Mouse (Mus musculus): ENCODE data around the gene Gja4. TPM values are rescaled to one million over a fixed set of nuclear protein-coding genes. Genes with fewer than 3 reads are reported as not detected.

Gene Gja4
- polyA plus RNA-seq, 1 experiment = 7.5 TPM

DNA sequence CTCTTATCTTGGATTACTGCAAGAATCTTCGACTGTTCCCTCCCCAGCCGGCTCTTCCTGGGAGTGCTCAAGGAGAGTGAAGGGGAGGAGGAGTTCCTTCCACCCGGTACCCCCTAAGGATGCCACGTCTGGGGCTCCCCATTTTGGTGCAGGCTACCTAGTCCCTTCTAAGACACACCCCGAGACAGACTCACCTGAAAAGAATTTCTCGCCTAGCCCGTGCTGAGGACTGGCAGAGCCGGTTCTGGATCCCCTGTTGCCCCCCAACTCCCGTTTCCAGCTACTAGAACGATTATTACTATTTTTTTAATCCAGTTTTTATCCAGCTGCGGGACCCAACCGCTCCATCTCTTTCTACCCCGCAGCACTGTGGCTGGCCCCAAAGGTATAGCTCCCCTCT lies 15.9 kb upstream of the Gja4 start:
- H3K4me3 ChIP-seq (replicated peaks; ENCODE audit: insufficient read depth, low read depth, low read length) = no peak overlapping the region
- peaks cover 3% of the 10 kb centered on the region; the same call in 1 of the 2 replicates for H3K27me3 ChIP-seq (ENCODE audit: control insufficient read depth, insufficient read depth, low read length)
- TF ChIP-seq POLR2A (IDR thresholded peaks at IDR 0.05; ENCODE audit: borderline replicate concordance, insufficient read depth, low read length) (no peak), CTCF (IDR thresholded peaks at IDR 0.05; ENCODE audit: borderline replicate concordance, insufficient read depth, low read depth, low read length) (no peak)
- no peaks in the 10 kb centered on the region for H3K4me1 ChIP-seq (ENCODE audit: control insufficient read depth, insufficient read depth, low read length)
- no peak overlapping the region for H3K27ac ChIP-seq (ENCODE audit: insufficient read depth, low read length)
- DNase-seq = no peak
- WGBS = 6% methylated on average over 13 of the region's 13 CpGs

DNA sequence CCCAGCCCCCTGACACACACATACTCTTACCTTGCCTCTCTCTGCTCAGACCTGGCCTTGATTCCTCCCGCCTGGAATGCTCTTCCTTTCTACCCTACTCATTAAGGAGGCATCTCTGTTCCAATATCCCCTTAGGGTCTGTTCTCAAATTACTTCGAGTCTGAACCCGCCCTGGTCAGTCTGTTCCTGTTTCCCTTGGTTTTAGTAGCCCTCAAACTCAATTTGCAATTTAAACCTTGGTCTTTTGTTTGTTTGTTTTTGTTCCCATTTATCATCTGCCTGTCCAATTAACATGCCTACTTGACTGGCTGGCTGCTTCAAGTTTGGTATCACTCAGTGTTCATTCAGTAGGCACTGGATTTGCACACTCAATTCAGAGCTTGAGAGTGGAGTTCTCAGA lies 15.2 kb upstream of the Gja4 start:
- Histone ChIP-seq H3K27me3 (ENCODE audit: control insufficient read depth, insufficient read depth, low read length) (peaks cover 3% of the 10 kb centered on the region; the same call in 1 of the 2 replicates), H3K4me3 (replicated peaks; ENCODE audit: insufficient read depth, low read depth, low read length) (no peak overlapping the region), H3K27ac (ENCODE audit: insufficient read depth, low read length) (no peak overlapping the region), H3K4me1 (ENCODE audit: control insufficient read depth, insufficient read depth, low read length) (no peaks in the 10 kb centered on the region)
- TF ChIP-seq POLR2A (IDR thresholded peaks at IDR 0.05; ENCODE audit: borderline replicate concordance, insufficient read depth, low read length) (no peak), CTCF (IDR thresholded peaks at IDR 0.05; ENCODE audit: borderline replicate concordance, insufficient read depth, low read depth, low read length) (no peak)
- 34% methylated on average over 3 of the region's 3 CpGs for WGBS
- no peak for DNase-seq

DNA sequence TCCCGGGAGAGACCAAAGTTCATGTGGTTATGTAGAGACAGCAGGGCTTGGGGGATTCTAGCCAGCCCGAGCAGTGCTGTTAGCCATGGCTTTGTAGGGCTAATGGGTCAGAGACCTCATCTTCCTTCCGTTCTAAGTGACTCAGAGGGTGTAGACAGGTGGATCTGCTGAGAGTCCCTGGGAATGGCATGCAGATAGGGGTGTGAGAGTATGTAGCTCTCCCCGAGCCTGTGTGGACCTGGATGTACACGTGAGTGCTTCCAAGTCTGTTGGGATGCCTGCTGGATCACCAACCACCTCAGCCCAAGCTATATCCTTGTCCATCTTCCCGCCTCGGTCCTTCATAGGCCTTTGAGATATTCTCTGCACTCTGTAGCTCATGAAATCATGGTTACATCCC lies 14.5 kb upstream of the Gja4 start:
- H3K27me3 ChIP-seq (ENCODE audit: control insufficient read depth, insufficient read depth, low read length) = peaks cover 3% of the 10 kb centered on the region; the same call in 1 of the 2 replicates
- 72% methylated on average over 7 of the region's 7 CpGs for WGBS
- DNase-seq = no peak
- H3K4me1 ChIP-seq (ENCODE audit: control insufficient read depth, insufficient read depth, low read length) = no peaks in the 10 kb centered on the region
- no peak overlapping the region for H3K27ac ChIP-seq (ENCODE audit: insufficient read depth, low read length)
- no peak overlapping the region for H3K4me3 ChIP-seq (replicated peaks; ENCODE audit: insufficient read depth, low read depth, low read length)
- TF ChIP-seq CTCF (IDR thresholded peaks at IDR 0.05; ENCODE audit: borderline replicate concordance, insufficient read depth, low read depth, low read length) = no peak
- no peak for TF ChIP-seq POLR2A (IDR thresholded peaks at IDR 0.05; ENCODE audit: borderline replicate concordance, insufficient read depth, low read length)

DNA sequence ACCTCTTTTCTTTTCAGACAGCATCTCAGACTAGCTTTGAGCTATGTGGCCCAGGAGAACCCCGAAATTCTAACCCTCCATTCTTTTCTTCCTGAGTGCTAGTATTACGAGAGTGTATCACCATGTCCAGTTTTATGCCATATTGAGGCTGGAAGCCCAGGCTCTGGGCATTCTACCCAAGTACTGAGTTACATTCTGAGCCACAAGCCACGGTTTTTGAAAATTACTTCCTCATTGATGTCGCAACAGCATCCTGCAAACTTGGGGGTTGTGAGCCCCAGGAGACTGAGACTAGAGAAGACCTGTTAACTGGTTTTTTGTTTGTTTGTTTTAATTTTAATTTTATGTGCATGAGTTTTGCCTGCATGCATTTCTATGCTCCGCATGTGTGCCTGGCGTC lies 13.9 kb upstream of the Gja4 start:
- 78% methylated on average over 6 of the region's 6 CpGs for WGBS
- DNase-seq = no peak
- Histone ChIP-seq H3K4me3 (replicated peaks; ENCODE audit: insufficient read depth, low read depth, low read length) (no peak overlapping the region), H3K4me1 (ENCODE audit: control insufficient read depth, insufficient read depth, low read length) (no peaks in the 10 kb centered on the region), H3K27me3 (ENCODE audit: control insufficient read depth, insufficient read depth, low read length) (peaks cover 3% of the 10 kb centered on the region; the same call in 1 of the 2 replicates), H3K27ac (ENCODE audit: insufficient read depth, low read length) (no peak overlapping the region)
- TF ChIP-seq CTCF (IDR thresholded peaks at IDR 0.05; ENCODE audit: borderline replicate concordance, insufficient read depth, low read depth, low read length) (no peak), POLR2A (IDR thresholded peaks at IDR 0.05; ENCODE audit: borderline replicate concordance, insufficient read depth, low read length) (no peak)

DNA sequence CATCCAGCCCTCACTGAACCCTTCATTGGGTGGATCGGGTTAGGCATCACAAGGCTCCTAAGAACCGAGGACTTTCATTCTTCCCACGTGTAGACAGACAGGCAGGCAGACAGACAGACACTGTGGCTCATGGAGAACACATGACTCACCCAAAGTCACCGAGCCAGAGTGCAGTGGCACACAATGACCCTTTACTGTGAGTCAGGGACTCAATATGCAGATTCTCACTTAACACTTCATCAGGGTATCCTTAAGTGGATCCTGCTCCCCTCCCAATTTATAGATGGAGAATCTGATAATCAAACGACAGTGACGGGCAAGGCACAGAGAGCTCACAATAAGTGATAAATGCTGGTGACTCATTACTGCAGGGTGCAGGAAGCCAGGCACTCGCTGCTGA lies 13.4 kb upstream of the Gja4 start:
- no peak for DNase-seq
- H3K27me3 ChIP-seq (ENCODE audit: control insufficient read depth, insufficient read depth, low read length) = peaks cover 3% of the 10 kb centered on the region; the same call in 1 of the 2 replicates
- TF ChIP-seq CTCF (IDR thresholded peaks at IDR 0.05; ENCODE audit: borderline replicate concordance, insufficient read depth, low read depth, low read length) (no peak), POLR2A (IDR thresholded peaks at IDR 0.05; ENCODE audit: borderline replicate concordance, insufficient read depth, low read length) (no peak)
- no peak overlapping the region for H3K27ac ChIP-seq (ENCODE audit: insufficient read depth, low read length)
- no peak overlapping the region for H3K4me3 ChIP-seq (replicated peaks; ENCODE audit: insufficient read depth, low read depth, low read length)
- no peaks in the 10 kb centered on the region for H3K4me1 ChIP-seq (ENCODE audit: control insufficient read depth, insufficient read depth, low read length)
- WGBS = 74% methylated on average over 7 of the region's 7 CpGs

DNA sequence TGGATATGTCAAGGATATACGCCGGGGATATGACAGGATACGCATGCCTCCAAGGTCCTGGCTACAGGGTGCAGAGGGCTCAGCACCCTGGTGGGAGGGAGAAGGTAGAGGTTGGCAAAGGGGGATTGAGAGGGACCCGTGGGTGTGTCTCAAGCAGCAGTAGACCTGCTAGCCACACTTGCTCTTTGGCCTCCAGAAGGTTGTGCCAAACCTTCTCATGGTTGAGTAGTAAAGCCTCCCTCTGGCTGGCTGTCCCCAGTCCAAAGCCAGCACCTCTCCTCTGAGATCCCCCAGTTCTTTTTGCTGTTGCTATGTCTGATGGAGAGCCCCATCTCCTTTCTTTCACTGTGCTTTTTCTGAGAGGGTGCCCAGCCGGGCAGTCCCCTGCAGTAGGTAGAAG lies 11.4 kb upstream of the Gja4 start:
- no peaks in the 10 kb centered on the region for H3K4me1 ChIP-seq (ENCODE audit: control insufficient read depth, insufficient read depth, low read length)
- no peaks in the 10 kb centered on the region for H3K27me3 ChIP-seq (ENCODE audit: control insufficient read depth, insufficient read depth, low read length)
- H3K27ac ChIP-seq (ENCODE audit: insufficient read depth, low read length) = no peak overlapping the region
- WGBS = 77% methylated on average over 5 of the region's 5 CpGs
- no peak overlapping the region for H3K4me3 ChIP-seq (replicated peaks; ENCODE audit: insufficient read depth, low read depth, low read length)
- DNase-seq = no peak
- TF ChIP-seq CTCF (IDR thresholded peaks at IDR 0.05; ENCODE audit: borderline replicate concordance, insufficient read depth, low read depth, low read length) = no peak
- TF ChIP-seq POLR2A (IDR thresholded peaks at IDR 0.05; ENCODE audit: borderline replicate concordance, insufficient read depth, low read length) = no peak

DNA sequence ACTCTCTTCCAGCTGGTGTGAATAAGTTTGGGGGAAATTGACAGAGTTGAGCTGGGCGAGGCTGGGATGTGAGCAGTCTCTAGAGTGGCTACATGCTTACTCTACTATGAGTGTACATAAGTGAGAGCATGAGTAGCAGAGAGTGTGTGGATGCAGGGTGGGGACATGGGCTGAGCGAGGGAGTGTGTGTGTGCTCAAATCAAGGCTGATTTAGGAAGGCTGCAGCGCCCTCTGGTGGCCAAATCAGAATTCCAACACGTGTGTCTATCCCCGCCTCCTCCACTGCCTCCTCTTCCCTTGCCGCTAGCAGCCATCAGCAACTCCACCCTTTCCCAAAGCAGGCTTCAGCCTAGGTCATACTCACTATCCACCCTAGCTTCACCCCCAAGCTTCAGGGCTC lies 10.9 kb upstream of the Gja4 start:
- WGBS = 13% methylated on average over 6 of the region's 6 CpGs
- H3K27ac ChIP-seq (ENCODE audit: insufficient read depth, low read length) = no peak overlapping the region

DNA sequence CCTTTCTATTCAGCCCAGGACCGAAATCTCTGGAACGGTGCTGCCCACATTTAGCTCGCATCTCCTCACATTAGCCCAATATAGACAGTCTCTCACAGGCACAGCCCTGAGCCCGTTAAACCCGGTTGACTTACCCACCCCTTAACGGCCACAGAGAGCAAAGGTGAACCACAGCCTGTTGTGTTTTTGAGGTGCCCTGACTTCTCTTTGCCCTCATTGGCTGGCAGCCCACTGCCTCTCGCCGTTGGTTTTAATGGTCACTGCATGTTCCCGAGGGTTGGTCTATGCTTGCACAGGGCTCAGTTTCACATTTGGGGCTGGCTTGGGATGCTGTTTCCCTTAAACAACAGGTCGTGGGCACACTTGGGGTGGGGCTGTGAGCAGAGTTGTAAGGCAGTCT lies 10.5 kb upstream of the Gja4 start:
- no peak overlapping the region for H3K27ac ChIP-seq (ENCODE audit: insufficient read depth, low read length)
- TF ChIP-seq POLR2A (IDR thresholded peaks at IDR 0.05; ENCODE audit: borderline replicate concordance, insufficient read depth, low read length) (no peak), CTCF (IDR thresholded peaks at IDR 0.05; ENCODE audit: borderline replicate concordance, insufficient read depth, low read depth, low read length) (no peak)
- no peak for DNase-seq
- WGBS = 71% methylated on average over 10 of the region's 10 CpGs
- no peak overlapping the region for H3K4me3 ChIP-seq (replicated peaks; ENCODE audit: insufficient read depth, low read depth, low read length)
- no peaks in the 10 kb centered on the region for H3K27me3 ChIP-seq (ENCODE audit: control insufficient read depth, insufficient read depth, low read length)
- no peaks in the 10 kb centered on the region for H3K4me1 ChIP-seq (ENCODE audit: control insufficient read depth, insufficient read depth, low read length)

More for the DNA sequence above, 10.9 kb upstream of the Gja4 start:
- DNase-seq = peak; percentile 50 to 71
- TF ChIP-seq CTCF (IDR thresholded peaks at IDR 0.05; ENCODE audit: borderline replicate concordance, insufficient read depth, low read depth, low read length) (peak; percentile 83), POLR2A (IDR thresholded peaks at IDR 0.05; ENCODE audit: borderline replicate concordance, insufficient read depth, low read length) (no peak)
- Histone ChIP-seq H3K4me1 (ENCODE audit: control insufficient read depth, insufficient read depth, low read length) (no peaks in the 10 kb centered on the region), H3K4me3 (replicated peaks; ENCODE audit: insufficient read depth, low read depth, low read length) (no peak overlapping the region), H3K27me3 (ENCODE audit: control insufficient read depth, insufficient read depth, low read length) (no peaks in the 10 kb centered on the region)
